Mouse (Mus musculus): ENCODE data around the gene Gabrb1.

Gene Gabrb1

DNA sequence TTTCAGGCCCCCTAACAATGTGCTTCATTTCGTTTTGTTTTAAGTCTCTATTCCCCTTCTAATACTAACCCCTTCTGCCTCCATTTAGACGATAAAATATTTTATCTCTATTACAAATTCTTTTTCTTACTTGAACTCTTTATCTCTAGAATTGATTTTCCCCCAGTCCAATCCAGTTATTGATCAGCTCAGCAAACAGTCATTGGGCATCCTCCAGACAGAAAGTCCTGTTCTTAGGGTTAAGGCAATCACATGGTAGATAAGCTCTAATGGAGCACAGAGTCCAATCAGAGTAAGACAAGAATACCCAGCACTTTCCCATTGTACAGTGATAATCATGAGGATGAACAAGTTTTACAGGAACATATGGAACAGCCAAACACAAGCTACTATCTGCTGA lies 172.4 kb downstream of the Gabrb1 start:
- DNase-seq = no peak

DNA sequence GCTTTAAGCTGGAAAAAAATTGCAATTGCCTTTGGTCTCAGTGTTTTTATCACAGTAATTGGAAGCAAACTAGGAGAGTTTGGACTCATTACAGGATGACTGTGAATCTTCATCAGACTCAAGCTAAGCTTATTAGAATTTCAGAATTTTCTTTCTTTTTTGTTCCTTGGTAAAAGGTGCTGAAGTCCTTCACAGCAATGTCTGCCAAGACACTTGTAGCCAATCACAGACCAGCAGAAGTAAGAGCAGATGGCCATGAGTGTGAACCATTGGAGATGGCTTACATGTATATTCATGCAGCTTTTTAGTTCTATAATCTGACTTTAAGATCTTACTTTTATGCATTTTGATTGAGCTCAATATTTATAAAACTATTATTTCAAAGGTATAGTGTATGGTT lies 184.3 kb downstream of the Gabrb1 start:
- no peak for DNase-seq

DNA sequence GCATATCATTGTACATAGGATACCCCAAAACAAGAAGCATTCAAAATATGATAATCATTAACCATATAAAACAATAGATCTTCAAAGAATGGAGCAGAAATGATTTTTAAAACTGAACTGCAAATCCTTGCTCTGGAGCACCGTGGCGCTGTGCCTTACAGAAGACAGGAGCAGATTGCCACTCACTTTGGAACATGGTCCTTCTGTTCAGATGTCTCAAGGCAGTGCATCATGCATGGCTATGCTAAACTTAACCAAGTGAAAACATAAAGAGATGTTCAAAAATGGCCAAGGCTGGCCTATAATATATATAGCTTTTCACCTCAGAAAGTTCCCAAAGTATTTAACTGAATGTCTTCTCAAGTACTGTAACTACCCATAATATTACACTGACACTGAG lies 240.3 kb downstream of the Gabrb1 start:
- DNase-seq = no peak

DNA sequence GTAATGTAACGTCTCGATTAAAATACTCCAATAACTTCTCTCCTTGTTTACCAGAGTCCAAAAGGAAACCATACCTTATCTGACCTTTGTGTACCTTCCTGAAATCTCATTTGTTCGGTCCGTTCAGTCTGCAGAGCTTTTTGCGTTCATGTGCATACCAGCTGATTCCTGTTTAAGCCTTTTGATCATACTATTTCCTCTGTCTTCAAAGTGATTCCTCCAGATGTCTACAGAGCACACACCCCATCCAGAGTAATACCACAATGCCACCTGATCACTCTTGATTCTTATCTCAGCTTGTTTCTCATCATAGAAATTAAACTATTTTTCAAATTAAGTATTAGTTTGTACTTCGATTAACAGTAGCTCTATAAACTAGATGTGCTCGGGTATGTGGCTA lies 245.5 kb downstream of the Gabrb1 start:
- DNase-seq = peak; percentile 5

DNA sequence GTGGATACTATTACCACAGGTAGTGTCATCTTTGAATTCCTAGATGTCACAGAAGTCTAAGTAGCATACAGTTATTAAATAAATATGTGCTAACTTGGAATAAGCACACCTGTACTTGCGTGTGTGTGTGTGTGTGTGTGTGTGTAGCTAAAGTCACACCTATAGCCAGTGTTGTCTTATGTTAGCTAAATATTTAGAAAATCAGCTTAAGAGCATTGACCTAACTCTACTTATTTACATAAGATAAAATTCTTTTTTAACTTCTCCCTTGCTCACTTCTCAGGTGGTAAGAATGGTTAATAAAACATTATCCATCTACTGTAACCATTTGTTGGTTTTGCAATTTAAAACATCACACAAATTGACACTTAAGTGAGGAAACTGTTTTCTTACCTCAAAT lies 256.1 kb downstream of the Gabrb1 start:
- DNase-seq = no peak

DNA sequence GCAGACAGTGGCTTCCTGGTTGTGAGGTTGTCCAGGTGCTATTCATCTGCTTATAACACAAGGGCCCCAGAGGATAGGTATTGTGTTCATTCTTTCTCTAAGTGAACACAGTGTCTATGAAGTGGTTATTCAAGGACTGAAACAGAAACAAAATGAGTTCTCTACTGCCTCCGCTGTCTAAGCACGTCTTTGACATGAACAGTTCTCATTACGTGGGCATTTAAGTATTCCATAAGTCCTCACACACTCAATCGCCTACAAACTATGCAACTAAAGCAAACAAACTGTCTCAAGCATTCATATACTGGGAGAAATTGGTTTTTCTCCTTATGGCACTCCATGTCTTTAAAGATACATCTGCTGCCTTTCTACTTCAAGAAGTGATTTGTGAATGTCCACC lies 257.8 kb downstream of the Gabrb1 start:
- DNase-seq = no peak

DNA sequence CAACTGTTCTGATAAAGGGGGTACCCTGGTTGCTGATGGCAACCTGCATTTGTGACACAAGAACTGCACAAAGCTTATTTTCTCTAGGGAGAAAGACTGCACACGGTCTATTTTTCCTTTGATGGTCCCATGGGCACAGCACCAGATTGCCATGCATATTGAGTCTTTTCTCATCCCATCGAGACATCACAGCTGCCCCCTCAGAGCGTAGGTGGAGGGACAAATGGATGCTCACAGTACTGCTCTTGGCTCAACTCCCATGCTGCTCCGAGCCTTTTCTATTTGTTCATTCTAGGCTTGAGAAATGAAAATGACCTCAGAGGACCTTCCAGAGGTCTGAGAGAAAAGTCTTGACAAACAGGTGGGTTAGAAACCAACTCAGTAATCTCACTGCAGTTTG lies 259.3 kb downstream of the Gabrb1 start:
- no peak for DNase-seq

DNA sequence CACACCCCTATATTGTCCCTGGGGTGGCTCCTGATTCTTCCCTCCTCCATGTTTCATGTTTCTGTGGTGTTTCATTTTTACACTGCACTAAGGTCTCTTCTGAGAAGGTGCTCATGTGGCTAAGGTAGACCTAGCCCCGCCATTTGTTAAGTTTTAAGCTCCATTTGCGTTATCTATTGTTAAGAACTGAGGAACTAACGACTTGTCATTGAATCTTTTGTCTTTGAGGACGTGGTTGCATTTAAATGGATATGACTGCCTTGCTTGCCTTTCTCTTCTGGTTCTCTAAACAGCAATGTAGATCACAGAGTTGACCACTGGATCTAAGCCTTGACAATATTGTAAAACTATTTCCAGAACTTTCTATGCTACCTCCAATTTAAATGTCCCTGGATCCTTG lies 265.7 kb downstream of the Gabrb1 start:
- no peak for DNase-seq

DNA sequence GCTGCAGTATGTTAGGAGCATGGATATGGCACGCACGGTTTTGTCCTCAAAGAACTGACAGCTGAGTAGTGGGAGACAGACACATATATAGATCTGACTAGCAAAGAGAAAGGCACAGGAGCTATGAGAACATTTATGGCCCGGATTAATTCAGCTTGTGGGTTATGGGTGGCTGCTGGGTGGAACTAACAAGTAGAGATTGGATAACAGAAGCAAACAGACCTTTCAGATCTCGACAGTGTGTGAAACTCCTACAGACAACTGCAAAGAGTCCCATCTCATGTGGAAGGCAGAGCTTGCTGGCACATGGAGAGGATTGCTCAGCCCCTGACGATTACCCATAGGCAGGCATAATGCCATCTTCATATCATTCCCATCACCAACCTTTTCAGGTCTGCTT lies 268.4 kb downstream of the Gabrb1 start:
- no peak for DNase-seq

DNA sequence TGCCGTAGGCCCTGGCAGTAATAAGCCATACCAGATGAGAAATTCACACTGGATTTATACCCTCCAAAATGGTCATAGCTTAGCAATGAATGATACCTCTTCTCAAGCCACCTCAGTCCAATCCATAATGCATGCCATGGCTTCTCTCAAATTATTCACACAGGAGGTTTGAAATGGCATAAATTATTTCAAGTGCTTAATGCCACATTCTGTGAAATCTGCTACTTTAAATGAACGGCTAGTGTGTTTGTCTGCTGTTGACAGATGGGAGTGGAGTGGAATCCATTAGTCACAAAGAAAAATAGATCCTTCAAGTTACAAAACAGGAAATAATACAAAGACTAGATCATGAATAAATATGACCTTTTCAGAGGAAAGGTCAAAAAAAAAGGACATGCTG lies 272.1 kb downstream of the Gabrb1 start:
- DNase-seq = no peak

DNA sequence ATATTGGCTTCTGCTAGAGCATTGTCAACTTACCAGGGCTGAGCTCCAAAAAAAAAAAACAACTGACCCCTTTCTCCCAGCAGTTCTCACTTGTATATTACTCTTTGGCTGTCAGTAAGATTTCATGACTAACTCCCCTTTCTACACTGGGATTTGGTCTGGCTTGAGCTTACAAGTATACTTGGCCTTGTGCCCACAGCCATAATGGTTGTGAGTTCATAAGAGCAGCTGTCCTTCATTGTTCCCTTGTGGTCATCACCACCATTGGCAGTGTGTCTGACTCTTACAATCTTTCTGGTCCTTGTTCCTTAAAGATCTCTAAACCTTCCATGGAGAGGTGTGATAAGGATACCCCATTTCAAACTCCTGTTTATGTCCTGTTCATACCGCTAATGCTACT lies 293.5 kb downstream of the Gabrb1 start:
- no peak for DNase-seq

DNA sequence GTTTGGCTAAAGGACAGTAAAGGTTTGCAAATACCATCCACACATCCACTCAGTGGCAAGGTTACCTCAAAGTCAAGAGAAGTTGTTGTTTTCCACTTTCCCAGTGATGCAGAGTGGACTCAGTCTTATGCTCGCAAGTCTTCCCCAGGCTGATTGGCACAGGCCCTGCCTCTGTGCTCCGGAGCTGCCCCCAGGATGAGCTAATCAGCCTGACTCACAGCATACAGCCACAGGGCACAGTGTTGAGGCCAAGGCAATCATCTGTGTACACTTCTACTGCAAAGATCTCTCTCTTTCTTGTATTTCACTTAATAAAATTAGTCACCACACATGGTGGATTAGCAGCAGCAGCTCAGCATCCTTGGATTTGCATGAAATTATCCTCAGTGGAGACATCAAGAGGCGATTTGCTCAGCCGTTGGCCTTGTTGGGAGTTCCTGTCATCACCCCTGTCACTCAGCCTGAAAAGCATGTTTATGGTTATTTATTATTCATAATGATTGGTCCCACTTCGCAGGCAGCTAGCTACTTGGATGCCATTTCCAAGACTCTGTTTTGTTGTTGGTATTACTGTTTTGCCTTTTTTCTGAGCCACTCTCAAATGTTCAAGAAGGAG lies 297.3 kb downstream of the Gabrb1 start:
- no peak for DNase-seq

DNA sequence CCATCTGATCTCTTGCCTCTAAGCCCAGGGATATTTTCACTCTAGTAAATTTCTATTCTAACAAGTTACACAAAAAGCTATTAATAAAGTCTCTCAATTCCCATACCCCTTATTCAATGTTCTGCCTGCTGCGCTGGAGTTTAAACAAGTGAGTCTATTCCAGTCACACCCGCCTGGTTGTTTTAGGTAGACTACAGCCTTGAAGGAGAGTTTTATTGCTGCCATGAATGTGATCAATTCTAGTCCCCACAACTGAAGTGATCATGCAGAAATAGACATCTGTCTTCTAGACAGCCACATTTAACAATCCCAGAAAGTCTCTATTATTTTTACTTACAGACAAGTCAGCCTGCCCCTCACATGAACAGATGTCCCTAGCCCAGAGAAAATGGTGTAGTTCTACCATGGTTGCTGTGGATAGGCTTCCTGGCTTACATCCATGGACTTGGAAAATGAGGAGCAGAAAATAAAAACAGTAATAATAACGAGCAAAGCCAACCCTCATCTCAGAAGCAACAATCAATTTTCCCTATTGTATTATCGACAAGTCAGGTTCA lies 307.0 kb downstream of the Gabrb1 start:
- no peak for DNase-seq

DNA sequence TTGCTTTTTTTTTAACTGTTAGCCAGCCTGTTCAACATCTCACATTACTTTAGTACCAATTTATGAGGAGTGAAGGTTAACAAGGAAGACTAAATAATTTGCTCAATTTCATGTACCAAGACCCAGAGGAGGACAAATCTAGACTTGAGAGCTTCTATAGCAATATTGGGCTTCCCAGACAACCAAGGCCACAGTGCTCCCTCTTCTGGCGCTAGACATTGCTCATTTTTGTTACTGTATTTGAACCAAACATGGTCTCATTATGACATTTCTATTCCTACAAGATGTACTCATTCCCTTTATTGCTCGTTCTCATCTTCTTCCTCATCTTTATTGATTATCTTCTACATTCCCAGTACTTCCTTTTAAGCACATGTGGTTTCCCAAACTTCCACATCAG lies 307.6 kb downstream of the Gabrb1 start:
- no peak for DNase-seq

DNA sequence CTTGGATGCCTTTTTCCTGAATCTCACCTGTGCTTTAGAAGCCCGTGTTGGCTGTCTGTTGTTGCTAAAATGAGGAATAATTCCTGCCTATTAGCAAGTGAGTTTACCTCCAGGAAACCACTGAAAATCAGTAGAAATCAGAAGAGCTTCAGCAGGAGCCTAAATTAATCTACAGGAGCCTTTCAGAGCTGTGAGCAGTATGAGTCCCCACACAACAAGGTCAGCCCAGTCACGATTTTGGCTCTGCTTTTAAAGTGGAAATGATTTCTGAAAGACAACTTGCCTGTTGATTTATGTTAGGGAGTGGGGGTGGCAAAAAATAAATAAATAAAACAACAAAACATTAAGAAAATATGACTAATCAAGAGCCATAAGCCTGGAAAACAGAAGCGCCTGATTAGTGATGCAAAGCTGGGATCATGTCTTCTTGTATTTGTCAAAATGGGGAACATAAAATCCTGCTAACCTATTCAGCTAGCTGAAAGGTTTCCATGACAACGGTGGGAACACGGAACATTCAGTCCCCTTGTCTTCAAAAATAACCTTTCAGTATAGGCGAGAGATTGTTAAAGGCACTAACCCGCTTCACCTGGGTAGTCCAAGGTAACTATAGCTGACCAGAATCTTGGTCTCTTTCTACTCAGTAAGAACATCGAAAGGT lies 312.4 kb downstream of the Gabrb1 start:
- no peak for DNase-seq

DNA sequence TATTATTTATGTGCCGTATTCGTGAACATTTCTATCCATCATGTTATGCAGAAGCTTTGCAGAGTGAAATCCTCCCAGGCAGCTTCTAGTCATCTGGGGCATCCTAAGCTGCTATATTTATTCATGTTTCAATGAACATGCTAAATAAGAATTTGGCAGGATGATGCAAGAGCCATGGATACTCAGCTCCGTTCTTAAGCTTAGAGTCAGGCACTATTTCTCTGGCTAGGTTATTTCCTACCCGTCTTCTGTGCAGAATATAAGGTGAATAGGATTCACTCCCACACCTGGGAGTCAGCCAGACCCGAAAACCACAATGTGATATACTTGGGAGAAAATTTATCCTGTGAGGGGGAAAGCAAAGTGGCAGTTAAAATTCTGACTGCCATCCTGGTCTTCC lies 314.9 kb downstream of the Gabrb1 start:
- DNase-seq = no peak

DNA sequence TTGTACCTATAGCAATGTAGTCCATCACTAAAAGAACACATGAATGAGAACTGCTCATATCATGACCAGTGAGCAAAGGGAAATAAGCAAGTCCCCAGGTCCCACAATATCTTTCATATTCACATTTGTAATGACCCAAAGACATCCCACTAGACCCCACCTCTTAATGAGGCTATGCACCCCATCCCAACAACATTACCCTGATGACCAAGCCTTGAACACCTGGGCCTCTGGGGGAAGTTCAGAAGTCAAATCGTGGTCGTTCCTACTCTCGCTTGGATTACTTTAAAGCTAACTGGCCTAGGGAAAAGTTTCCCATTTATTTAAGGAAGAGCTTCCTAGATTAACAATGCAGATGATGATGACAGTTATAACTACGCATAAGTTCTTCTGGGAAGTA lies 318.2 kb downstream of the Gabrb1 start:
- no peak for DNase-seq

DNA sequence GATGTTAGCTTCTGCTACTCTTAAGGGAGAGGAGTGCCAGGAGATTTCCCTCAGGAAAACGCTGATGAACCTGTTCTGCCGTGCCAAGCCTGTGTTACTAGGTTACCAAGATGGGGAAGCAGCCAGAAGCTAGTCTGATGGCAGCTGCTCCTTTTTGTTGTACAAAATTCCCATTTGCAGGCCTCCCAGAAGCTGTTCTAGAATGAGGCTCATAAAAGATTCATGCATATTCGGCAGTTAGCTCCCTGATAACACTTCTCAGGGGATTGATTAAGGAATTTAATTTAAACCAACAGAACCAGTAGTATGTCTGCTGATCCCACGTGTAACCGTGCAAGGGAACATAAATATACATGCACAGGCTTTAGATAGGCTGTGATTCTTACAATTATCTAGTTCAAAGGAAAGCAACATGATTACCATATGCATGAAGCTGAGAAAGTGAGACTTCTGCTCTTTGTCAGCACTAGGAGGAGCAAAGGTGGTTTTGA lies 318.7 kb downstream of the Gabrb1 start:
- DNase-seq = no peak

DNA sequence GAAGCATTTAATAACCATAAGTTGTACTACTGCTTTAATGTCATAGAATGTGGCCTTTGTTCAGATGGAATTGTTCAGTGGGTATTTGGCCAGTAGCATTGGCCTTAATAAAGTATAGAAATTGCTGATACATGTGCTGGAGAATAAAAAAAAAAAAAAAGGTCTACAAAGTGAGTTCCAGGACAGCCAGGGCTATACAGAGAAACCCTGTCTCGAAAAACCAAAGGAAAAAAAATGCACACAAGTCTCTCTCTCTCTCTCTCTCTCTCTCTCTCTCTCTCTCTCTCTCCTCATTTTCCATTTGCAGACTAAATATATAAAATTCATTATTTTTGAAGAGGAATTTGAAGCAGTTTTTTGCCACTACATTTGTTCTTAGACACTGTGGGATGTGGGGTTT lies 328.6 kb downstream of the Gabrb1 start:
- DNase-seq = no peak

DNA sequence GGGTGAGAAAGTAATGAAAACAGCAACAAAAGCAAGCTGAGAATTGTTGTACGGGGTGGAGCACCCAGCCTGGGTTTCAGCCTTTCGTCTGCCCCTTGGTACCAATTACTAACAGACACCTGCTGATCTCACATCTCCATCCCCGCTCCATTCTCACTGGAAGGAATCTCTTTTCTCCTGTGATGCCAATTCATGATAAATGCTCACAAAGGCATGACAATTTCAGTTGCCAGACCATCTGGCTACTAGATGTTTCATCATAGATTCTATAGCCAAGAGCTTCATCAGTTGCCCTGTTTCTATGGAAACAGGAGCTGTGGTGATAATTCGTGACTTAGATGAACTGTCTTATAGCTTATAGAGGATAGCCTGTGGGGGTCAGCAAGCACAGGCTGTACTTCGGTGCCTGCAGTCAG lies 329.1 kb downstream of the Gabrb1 start:
- DNase-seq = no peak

DNA sequence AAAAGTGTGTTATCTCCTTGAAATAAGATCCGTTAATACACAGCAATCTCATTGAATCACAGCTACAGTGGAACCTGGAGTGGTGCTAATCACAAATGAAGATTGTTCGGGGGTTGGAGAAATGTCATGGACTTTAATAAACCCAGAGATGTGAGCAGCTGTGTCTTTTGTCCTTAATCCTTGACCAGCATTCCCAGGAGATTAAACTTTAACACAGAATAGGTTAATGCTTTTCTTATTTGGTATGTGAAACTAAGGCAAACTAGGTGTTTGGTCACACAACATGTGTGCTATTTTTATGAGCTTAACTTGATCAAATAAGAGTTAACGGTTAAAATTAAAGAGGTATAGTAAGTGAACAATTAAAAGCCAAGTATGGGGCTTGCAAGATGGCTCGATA lies 341.6 kb downstream of the Gabrb1 start:
- DNase-seq = no peak

DNA sequence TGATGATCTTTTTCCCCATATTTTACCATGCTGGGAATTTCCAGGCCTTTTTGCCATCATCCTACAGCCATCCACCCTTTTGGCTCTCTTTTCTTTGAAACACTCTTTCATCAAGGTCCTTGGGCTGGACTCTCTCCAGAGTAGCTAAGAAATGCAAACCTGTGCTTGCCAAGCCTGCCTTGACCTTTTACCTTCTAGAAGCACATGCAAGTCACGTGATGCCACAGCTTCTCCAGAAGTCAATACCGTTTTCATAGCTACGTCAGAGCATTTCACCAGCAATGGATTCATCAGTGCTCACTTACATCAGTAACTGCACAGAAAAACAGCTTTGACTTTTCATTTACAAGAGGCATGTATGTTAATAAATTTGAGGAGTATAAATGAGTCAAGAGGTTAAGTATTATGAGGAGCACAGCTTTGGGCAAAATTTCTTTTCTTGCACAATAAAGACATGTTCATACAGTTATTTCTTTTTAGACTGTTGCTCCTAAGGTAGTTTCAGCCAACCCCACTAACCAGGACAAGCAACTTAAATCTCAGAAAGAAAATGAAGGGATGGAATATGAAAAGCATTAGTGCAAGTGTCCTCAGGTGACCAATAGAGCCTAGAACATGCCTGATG lies 346.0 kb downstream of the Gabrb1 start:
- no peak for DNase-seq

DNA sequence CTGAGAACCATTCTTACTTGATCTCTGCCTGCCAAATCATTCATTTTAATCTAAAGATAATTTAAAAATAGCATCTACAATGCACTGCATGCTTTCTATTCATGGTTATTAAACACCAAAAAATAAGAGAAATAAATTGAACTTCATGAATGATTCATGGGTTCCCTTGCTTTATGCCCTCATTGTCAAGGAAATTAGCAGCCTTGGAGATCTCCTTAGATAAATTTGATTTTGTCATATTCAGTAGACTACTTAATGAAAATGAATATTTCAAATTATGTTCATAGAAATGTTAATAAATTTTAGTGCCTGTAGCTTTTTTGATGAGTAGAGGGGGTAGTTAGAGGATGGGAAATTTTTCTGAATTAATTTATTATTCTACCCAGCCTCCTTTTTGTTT lies 379.0 kb downstream of the Gabrb1 start:
- no peak for DNase-seq
